9 mouse cellular contexts compared by ENCODE assay signal in genomic region chr15:89059161-89059931, GRCm38 (mm10). TPM values are rescaled to one million over a fixed set of nuclear protein-coding genes. Genes with fewer than 3 reads are reported as not detected.
DNase-seq lines count a peak whose midpoint lies in the region; ATAC-seq and TF ChIP-seq lines count a peak whose summit lies in the region.
"Had no signal": no experiment of that assay in that cellular context is flagged by ENCODE, and none has a peak within 500 bp of the region (broad histone marks: within the 10 kb centered on the region; RNA-seq: fewer than 3 reads in every experiment).

Gene Panx2 (plus strand): TSS chr15:89059734.

- H3K4me2 ChIP-seq in heart, embryonic 11.5 days, result peak within 1 kb of the TSS; percentile 90
- peak within 1 kb of the TSS; percentile 99 for H3K4me2 ChIP-seq in heart, postnatal 0 days (ENCODE audit: low read depth, low read length)
- peak within 1 kb of the TSS; percentile 96 for H3K4me2 ChIP-seq in limb, embryonic 11.5 days (ENCODE audit: low read depth, severe bottlenecking)
- peak within 1 kb of the TSS; percentile 84 for H3K4me2 ChIP-seq in neural tube, embryonic 14.5 days (ENCODE audit: low read depth, low read length)

- H3K9me3 ChIP-seq in heart, embryonic 11.5 days (replicated peaks; ENCODE audit: control insufficient read depth, low read length), result no peaks in the 10 kb centered on the region
- H3K9me3 ChIP-seq in E14TG2a.4 (ENCODE audit: low read length), result no peaks in the 10 kb centered on the region
- no peaks in the 10 kb centered on the region for H3K9me3 ChIP-seq in heart, postnatal 0 days (replicated peaks; ENCODE audit: control insufficient read depth, low read length)
- no peaks in the 10 kb centered on the region for H3K9me3 ChIP-seq in limb, embryonic 11.5 days (ENCODE audit: control insufficient read depth, low read length)
- no peaks in the 10 kb centered on the region for H3K9me3 ChIP-seq in neural tube, embryonic 14.5 days (ENCODE audit: control insufficient read depth, low read length)

- no peaks in the 10 kb centered on the region for H3K4me1 ChIP-seq in heart, embryonic 11.5 days (ENCODE audit: control insufficient read depth, insufficient read depth, low read length)
- peaks cover 17% of the 10 kb centered on the region for H3K4me1 ChIP-seq in E14TG2a.4 (replicated peaks; ENCODE audit: low read depth, low read length)
- peaks cover 4% of the 10 kb centered on the region; the same call in 1 of the 2 replicates for H3K4me1 ChIP-seq in heart, postnatal 0 days (ENCODE audit: control insufficient read depth, insufficient read depth)
- H3K4me1 ChIP-seq in limb, embryonic 11.5 days (ENCODE audit: control insufficient read depth, insufficient read depth, low read length), result no peaks in the 10 kb centered on the region
- H3K4me1 ChIP-seq in neural tube, embryonic 14.5 days (ENCODE audit: control insufficient read depth, insufficient read depth, low read length), result peaks cover 11% of the 10 kb centered on the region; the same call in 1 of the 2 replicates

- no peak for TF ChIP-seq EP300 in heart, postnatal 0 days (IDR thresholded peaks at IDR 0.05; ENCODE audit: low read depth)

- WGBS in heart, embryonic 11.5 days (ENCODE audit: insufficient replicate concordance), result 3% methylated on average over 31 of the region's 57 CpGs
- under 1% methylated on average over 56 of the region's 57 CpGs for WGBS in heart, postnatal 0 days
- WGBS in limb, embryonic 11.5 days, result 2% methylated on average over 37 of the region's 57 CpGs
- 1% methylated on average over 24 of the region's 57 CpGs for WGBS in neural tube, embryonic 14.5 days

- H3K36me3 ChIP-seq in heart, embryonic 11.5 days (ENCODE audit: control insufficient read depth, insufficient read depth, low read length), result no peaks in the 10 kb centered on the region
- H3K36me3 ChIP-seq in E14TG2a.4 (ENCODE audit: insufficient read depth, low read length), result no peaks in the 10 kb centered on the region
- H3K36me3 ChIP-seq in heart, postnatal 0 days (replicated peaks; ENCODE audit: control insufficient read depth, insufficient read depth, low read length), result peaks cover 9% of the 10 kb centered on the region
- no peaks in the 10 kb centered on the region for H3K36me3 ChIP-seq in limb, embryonic 11.5 days (ENCODE audit: control insufficient read depth, insufficient read depth, low read length)
- H3K36me3 ChIP-seq in neural tube, embryonic 14.5 days (ENCODE audit: control insufficient read depth, insufficient read depth, low read length), result no peaks in the 10 kb centered on the region
- H3K36me3 ChIP-seq: G1E had no signal

- ATAC-seq in heart, embryonic 11.5 days (replicated peaks; ENCODE audit: insufficient number of reproducible peaks, low FRiP score, low TSS enrichment), result no peak
- ATAC-seq in common myeloid progenitor, adult 5-6 weeks (replicated peaks; ENCODE audit: low read depth, poor library complexity, severe bottlenecking), result peak; percentile 46
- ATAC-seq in heart, postnatal 0 days (ENCODE audit: insufficient read depth, low read depth), result 0 out of 2 replicates have a peak, but pooled peaks have one; percentile 18
- ATAC-seq in limb, embryonic 11.5 days (ENCODE audit: insufficient number of reproducible peaks, low FRiP score, low TSS enrichment, low read depth), result no peak
- peak; percentile 56 for ATAC-seq in neural tube, embryonic 14.5 days (ENCODE audit: low read depth)

- no peak for TF ChIP-seq CTCF in E14TG2a.4 (conservative IDR thresholded peaks at IDR 0.05; ENCODE audit: low read length)
- no peak for TF ChIP-seq CTCF in heart, postnatal 0 days (IDR thresholded peaks at IDR 0.05; ENCODE audit: low read depth)

- peaks cover 36% of the 10 kb centered on the region for H3K27me3 ChIP-seq in heart, embryonic 11.5 days (ENCODE audit: control insufficient read depth, insufficient read depth, low read length)
- peaks cover 89% of the 10 kb centered on the region for H3K27me3 ChIP-seq in E14TG2a.4 (ENCODE audit: insufficient read depth, low read length)
- H3K27me3 ChIP-seq in heart, postnatal 0 days (ENCODE audit: control insufficient read depth, insufficient read depth, low read length), result peaks cover 27% of the 10 kb centered on the region
- H3K27me3 ChIP-seq in limb, embryonic 11.5 days (ENCODE audit: control insufficient read depth, insufficient read depth, low read length), result peaks cover 39% of the 10 kb centered on the region
- H3K27me3 ChIP-seq in neural tube, embryonic 14.5 days (ENCODE audit: control insufficient read depth, insufficient read depth, low read length), result no peaks in the 10 kb centered on the region

- no peak for DNase-seq in heart, adult 9 months (ENCODE audit: low spot score in 2 of 2)
- no peak for DNase-seq in heart, postnatal 0 days (ENCODE audit: low spot score)
- DNase-seq in limb, embryonic 11.5 days (ENCODE audit: low spot score), result peak; percentile 52
- DNase-seq in natural killer cell, adult 2 months (ENCODE audit: low spot score in 2 of 2), result no peak

- H3K27ac ChIP-seq in heart, embryonic 11.5 days (ENCODE audit: low read depth, low read length), result peak within 1 kb of the TSS; percentile 46
- no peak within 1 kb of the TSS for H3K27ac ChIP-seq in heart, postnatal 0 days (ENCODE audit: low read depth)
- H3K27ac ChIP-seq in limb, embryonic 11.5 days (replicated peaks; ENCODE audit: low read depth, low read length), result no peak within 1 kb of the TSS
- peak within 1 kb of the TSS; percentile 62 for H3K27ac ChIP-seq in neural tube, embryonic 14.5 days (ENCODE audit: low read depth, low read length)

- H3K9ac ChIP-seq in heart, embryonic 11.5 days (ENCODE audit: low read depth, low read length), result peak within 1 kb of the TSS; percentile 78
- H3K9ac ChIP-seq in heart, postnatal 0 days (replicated peaks; ENCODE audit: low read depth, low read length), result peak within 1 kb of the TSS; percentile 66
- peak within 1 kb of the TSS; percentile 65 for H3K9ac ChIP-seq in limb, embryonic 11.5 days (ENCODE audit: low read length)
- H3K9ac ChIP-seq in neural tube, embryonic 14.5 days (replicated peaks; ENCODE audit: low read depth, low read length), result peak within 1 kb of the TSS; percentile 79

- H3K4me3 ChIP-seq in heart, embryonic 11.5 days (ENCODE audit: low read depth, low read length), result peak within 1 kb of the TSS; percentile 73
- H3K4me3 ChIP-seq in E14TG2a.4 (replicated peaks; ENCODE audit: low read length), result peak within 1 kb of the TSS; percentile 81
- peak within 1 kb of the TSS; percentile 68 for H3K4me3 ChIP-seq in heart, postnatal 0 days (ENCODE audit: low read depth, low read length)
- peak within 1 kb of the TSS; percentile 57 for H3K4me3 ChIP-seq in limb, embryonic 11.5 days (ENCODE audit: low read depth, low read length)
- H3K4me3 ChIP-seq in neural tube, embryonic 14.5 days (ENCODE audit: low read depth, low read length), result peak within 1 kb of the TSS; percentile 67

RNA-seq across cellular contexts. Expression of gene Panx2, which starts in this region (rescaled TPM):
- polyA plus RNA-seq in heart, embryonic 11.5 days (2014; fragmentation: Nextera tagmentation; extraction: Ambion mirVana), result 1.4 and 1.5 TPM in 2 replicates
- 0.37 TPM in 1 of 2 replicates, not detected in the other for total RNA-seq in common myeloid progenitor, adult 5-6 weeks (2017)
- 0.70 TPM in 1 of 2 replicates, not detected in the other for total RNA-seq in heart, postnatal 0 days (2014; rRNA removed; ENCODE audit: low replicate concordance)
- polyA plus RNA-seq in heart, postnatal 0 days (2015; fragmentation: Nextera tagmentation; extraction: Ambion mirVana), result 0.93 and 1.0 TPM in 2 replicates
- polyA plus RNA-seq in limb, embryonic 11.5 days (2014; fragmentation: Nextera tagmentation; extraction: Ambion mirVana), result 0.20 and 0.37 TPM in 2 replicates
- polyA plus RNA-seq in neural tube, embryonic 14.5 days (2014; fragmentation: Nextera tagmentation; extraction: Ambion mirVana), result 6.4 and 8.0 TPM in 2 replicates

Comparison
In these comparisons a context has a peak if more than half of its experiments do, and no peak if none do; other contexts are left out.
1. ATAC-seq: peak in heart, postnatal 0 days (single experiment) and neural tube, embryonic 14.5 days (single experiment); none in heart, embryonic 11.5 days (single experiment) and limb, embryonic 11.5 days (single experiment).
2. H3K27ac ChIP-seq: peak in heart, embryonic 11.5 days (single experiment) and neural tube, embryonic 14.5 days (single experiment); none in heart, postnatal 0 days (single experiment) and limb, embryonic 11.5 days (single experiment).
3. Peak in ATAC-seq in common myeloid progenitor, adult 5-6 weeks; RNA of the gene not detected or under 1 TPM.
4. Peak in DNase-seq, H3K4me3 ChIP-seq, H3K9ac ChIP-seq and H3K4me2 ChIP-seq in limb, embryonic 11.5 days; RNA of the gene not detected or under 1 TPM.
5. Peak in every context shown above with its lines, with median percentiles within 50 percentile points of each other: H3K4me2 ChIP-seq, H3K4me3 ChIP-seq and H3K9ac ChIP-seq.